Mouse (Mus musculus) thymus, postnatal 4 days (tissue): ENCODE measurements around the gene Shc1.

Source experiments
- DNase-seq: peaks from one replicate; pipeline ENCODE4 v3.0.0; 2021

Shc1 gene

GRCm38 (mm10) chr3:89418170-89418860 is at the start of gene Shc1, which contains the start of gene Cks1b:
Gene Shc1 (plus strand): TSS chr3:89418443.
Gene Cks1b (minus strand): TSS chr3:89418383.
- peak; percentile 89 for DNase-seq

GRCm38 (mm10) chr3:89373581-89374231 is 44.5 kb upstream of the Shc1 start:
- no peak for DNase-seq

GRCm38 (mm10) chr3:89377831-89378230 is 40.4 kb upstream of the Shc1 start:
- peak; percentile 18 for DNase-seq

- peak; percentile 88 for DNase-seq
Measured at GRCm38 (mm10) chr3:89378394-89379067, 39.7 kb upstream of the Shc1 start.

- DNase-seq, result peak; percentile 63
Measured at GRCm38 (mm10) chr3:89379388-89380131, 38.7 kb upstream of the Shc1 start.

GRCm38 (mm10) chr3:89380291-89380690 is 38.0 kb upstream of the Shc1 start:
- DNase-seq, result peak; percentile 13

GRCm38 (mm10) chr3:89380711-89381110 is 37.5 kb upstream of the Shc1 start:
- peak; percentile 28 for DNase-seq

- DNase-seq, result peak; percentile 13
Measured at GRCm38 (mm10) chr3:89381233-89381632, 37.0 kb upstream of the Shc1 start.

- DNase-seq, result peak; percentile 28
Measured at GRCm38 (mm10) chr3:89382033-89382882, 36.0 kb upstream of the Shc1 start.

- no peak for DNase-seq
Measured at GRCm38 (mm10) chr3:89382950-89383349, 35.3 kb upstream of the Shc1 start.

GRCm38 (mm10) chr3:89383651-89384255 is 34.5 kb upstream of the Shc1 start:
- DNase-seq, result peak; percentile 15

GRCm38 (mm10) chr3:89384331-89385076 is 33.7 kb upstream of the Shc1 start:
- DNase-seq, result peak; percentile 17

- DNase-seq, result peak; percentile 71
Measured at GRCm38 (mm10) chr3:89385451-89385850, 32.8 kb upstream of the Shc1 start.

- DNase-seq, result peak; percentile 61
Measured at GRCm38 (mm10) chr3:89386438-89387420, 31.5 kb upstream of the Shc1 start.

- DNase-seq, result peak; percentile 28
Measured at GRCm38 (mm10) chr3:89387632-89388031, 30.6 kb upstream of the Shc1 start.

GRCm38 (mm10) chr3:89388134-89388881 is 29.9 kb upstream of the Shc1 start:
- DNase-seq, result peak; percentile 37

- DNase-seq, result peak; percentile 63
Measured at GRCm38 (mm10) chr3:89388901-89389740, 29.1 kb upstream of the Shc1 start.

- DNase-seq, result peak; percentile 38
Measured at GRCm38 (mm10) chr3:89390111-89390515, 28.1 kb upstream of the Shc1 start.
